Mouse (Mus musculus): ENCODE measurements around the gene Smarcb1.

Smarcb1 gene

DNA sequence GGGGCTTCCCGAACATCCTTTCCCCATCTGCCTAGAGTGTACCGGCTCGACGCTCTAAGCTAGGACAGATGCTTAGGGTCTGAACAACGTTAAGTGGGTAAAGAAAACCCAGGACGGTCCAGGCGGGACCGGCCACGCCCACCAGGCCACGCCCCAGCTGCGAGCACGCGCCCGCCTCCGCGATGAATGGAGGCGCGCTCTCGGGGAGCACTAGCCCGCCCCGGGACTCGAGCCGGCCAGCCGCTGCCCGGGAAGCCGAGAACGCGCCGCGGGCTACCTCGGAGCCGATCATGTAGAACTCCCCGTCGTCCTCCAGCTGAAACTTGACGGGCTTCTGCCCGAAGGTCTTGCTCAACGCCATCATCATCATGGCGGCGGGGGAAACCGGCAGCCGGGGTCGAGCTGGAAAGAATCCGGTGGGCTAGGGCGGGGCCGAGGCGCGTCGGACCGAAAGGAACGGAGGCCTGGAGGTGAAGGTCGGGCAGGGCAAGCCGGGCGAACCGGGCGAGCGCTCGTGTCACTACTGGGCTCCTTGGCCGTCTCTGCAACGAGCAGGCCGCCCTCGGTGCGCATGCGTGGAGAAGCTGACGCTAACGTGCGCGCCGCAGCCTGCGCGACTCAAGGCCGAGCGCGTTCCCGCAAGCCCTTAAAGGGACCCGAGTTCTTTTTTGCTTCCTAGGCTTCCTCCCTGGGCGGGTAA, at the start of gene Smarcb1:
Smarcb1 (minus strand) TSS at position 592 of the 700 bp plus-strand sequence.
- peak; percentile 96 for DNase-seq (ENCODE audit: low spot score)

DNA sequence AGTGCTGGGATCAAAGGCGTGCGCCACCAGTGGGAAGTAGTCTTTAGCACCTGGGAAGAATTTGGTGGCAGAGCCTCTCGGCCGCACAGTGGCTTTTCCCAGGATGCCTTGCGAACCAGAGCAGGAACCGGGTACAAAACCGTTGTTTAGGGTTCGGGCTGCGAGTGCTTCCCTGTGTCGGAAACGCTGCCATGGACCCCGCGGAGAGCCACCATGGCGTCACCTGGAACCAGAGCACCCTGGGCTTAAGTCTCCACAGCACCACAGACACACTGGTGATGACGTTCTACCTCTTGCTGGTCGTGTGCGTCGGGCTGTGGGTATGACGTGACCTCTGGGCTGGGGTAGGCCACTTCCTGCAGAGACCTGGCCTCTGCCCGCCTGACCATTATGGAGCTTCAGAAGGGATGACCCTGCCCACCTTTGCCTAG, 33.0 kb upstream of the Smarcb1 start, which contains the start of gene Gm5134:
Gm5134 (plus strand) TSS at position 134 of the 431 bp plus-strand sequence.
- no peak for DNase-seq (ENCODE audit: low spot score)

DNA sequence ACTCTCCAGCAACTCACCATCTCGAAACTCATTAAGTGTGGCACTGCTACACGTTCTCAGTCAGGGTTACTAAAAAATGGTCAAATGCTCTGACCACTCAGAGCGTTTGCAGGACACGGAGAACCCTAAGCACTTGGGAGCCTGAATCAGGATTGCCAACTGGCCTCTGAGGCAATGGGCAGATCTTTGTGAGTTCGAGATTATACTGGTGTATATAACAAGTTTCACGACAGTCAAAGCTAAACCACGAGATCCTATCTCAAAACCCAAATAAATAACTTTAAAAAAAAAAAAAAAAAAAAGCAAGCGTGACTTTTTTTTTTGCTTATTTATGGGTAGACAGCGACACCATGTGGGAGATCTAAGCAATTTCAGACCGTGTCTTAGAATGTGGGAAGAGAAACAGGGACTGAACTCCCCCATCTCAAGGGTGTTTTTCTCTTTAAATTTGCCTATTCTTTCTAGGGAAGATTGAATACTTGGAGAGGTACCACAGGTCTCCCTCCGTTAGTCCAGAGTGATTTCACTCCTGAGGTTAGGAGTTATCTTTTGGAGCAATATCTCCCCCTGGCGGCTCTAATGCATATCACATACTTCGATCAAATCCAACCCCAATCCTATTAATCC, 30.1 kb upstream of the Smarcb1 start:
- peak; percentile 73 for DNase-seq (ENCODE audit: low spot score)

DNA sequence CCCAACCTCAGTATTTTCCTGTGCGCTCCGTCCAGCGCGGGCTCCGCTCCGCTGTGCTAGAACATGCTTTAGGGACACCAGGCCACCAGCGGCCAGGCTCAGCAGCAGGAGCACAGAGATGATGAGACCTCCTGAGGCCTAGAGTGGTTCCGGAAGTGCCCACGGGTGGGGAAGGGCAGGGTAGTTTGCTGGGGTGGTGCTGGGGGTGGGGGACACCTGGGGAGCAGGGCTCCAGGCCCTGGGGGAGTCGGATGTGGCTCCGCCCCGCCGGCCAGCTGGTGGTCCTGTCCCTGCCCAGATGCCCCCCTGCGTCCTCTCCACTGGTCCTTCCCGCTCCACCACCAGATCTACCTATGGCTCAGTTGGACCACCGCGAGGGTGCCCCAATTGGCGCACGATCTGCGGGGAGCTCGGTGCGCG, 29.4 kb upstream of the Smarcb1 start:
- no peak for DNase-seq (ENCODE audit: low spot score)

DNA sequence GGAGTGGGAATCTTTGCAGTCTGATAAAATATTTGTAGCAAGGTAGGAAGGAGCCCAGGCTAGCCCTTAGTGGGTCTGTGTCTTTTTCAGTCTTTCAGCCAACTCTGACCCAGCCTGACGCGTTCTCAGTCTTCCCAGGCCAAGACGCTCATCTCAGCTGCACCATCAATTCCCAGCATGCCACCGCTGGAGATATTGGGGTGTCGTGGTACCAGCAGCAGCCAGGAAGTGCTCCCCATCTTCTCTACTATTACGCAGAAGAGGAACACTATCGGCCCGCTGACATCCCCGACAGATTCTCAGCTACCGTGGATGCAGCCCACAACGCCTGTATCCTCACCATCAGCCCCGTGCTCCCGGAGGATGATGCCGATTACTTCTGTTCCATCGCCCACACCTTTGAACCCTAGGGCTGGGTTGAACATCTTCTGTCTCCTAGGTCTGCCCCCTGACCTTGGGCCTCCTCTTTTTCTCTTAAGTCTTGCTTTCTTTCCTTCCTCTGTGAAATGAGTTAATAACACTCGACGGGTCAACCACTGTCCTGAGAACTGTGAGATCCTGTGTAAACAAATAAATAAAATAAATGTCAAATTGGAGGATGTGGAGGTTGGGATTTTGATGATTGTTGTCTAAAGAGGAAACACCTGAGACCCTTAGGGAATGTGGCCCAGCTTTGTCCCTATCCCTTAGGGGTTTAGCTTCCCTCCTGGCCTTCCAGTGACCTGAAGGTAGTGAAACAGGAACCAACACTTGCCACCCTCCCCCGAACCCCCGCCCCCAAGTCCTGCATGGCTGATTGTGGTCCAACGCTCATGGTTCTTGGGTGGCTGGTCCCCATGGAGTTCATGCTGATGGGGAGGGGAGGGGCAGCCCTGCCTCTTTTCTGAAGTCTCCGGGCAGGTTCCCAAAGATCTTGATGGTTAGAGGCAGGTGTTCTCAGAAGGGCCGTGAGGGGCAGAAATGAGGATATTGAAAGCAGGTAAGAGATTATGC, 27.9 kb upstream of the Smarcb1 start:
- DNase-seq (ENCODE audit: low spot score): no peak

DNA sequence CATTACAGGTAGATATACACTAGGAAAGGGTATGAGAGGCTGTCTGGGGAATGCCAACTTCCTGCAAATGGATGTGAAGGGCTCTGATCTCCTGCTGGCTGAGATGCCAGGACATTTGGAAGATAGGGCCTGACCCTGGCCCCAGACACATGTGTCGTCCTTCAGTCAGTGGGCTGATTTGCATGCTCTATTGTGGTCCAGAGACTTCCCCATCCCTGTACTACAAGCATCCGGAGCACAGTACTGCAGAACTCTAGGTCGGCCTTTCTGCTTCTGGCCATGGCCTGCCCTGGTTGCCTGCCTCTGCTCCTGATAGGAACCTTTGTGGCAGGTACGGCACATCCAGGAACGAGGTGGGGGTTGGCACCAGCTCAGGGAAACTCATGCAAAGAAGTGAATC, 26.7 kb upstream of the Smarcb1 start:
- DNase-seq (ENCODE audit: low spot score): no peak

DNA sequence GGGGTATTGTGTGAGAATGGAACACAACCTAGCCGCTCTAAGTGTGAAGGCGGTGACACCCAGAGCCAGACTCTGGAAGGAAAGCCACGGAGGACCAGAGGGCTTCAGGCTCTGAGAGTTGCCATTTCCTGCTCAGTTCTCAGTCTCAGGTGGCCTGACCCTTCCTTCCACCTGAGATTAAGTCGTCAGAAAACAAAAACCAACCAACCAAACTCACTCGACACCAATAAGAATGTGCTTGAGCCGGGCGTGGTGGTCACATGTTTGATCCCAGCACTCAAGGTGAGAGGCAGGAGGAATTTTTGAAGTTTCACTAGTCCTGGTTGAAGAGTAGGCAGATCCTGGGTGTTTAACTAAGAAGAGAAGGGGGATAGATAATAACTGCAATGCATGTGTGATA, 24.5 kb upstream of the Smarcb1 start:
- DNase-seq (ENCODE audit: low spot score): no peak

DNA sequence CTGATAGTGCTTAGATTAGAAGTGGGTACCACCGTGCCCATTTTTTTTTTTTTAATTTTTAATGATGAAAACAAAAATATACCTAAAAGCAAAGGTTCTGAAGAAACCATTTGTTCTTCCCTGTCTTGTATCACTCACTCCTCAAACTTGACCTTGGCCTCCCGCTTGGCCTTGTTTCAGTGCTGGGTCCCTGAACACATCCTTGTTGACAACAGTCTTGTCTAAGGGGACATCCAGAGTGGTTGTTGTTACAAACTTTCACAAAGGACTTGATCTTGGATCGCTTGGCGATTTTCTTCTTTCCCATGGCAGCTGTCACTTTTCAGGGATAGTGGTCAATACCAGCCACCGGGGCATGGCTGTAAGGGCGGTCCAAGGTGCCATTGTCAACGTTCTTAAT, 23.8 kb upstream of the Smarcb1 start:
- no peak for DNase-seq (ENCODE audit: low spot score)

DNA sequence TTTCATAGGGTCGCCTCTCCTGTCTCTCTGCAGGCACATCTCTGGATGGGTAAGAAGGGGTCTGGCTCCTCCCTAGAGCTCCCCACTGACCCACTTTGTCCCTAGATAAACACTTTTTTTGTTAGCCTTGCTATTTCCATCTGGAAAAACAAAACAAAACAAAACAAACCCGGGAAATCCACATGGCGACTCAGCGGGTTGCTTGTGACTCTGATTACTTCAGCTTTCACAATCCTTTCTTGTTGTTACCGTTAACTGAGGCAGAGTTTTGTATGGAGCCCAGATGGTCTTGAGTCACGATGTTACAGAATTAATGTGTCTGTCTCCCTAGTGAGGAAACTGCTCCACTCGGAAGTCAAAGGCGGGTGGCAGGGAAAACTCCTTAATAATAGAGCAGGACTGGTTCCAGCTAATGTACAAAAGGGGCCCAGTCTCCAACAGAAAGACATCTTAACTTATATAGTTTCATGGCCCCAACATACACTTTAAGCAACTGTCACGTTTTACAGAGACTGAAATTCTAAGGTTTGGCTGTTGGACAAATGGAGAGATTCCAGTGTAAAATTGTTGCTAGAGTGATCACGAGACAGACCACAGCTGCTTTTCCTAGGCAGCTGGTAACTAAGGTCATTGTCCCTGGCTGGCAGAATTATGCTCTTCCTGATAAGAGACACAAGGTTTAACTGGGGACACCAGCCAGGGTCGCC, 22.8 kb upstream of the Smarcb1 start:
- DNase-seq (ENCODE audit: low spot score): peak; percentile 53

DNA sequence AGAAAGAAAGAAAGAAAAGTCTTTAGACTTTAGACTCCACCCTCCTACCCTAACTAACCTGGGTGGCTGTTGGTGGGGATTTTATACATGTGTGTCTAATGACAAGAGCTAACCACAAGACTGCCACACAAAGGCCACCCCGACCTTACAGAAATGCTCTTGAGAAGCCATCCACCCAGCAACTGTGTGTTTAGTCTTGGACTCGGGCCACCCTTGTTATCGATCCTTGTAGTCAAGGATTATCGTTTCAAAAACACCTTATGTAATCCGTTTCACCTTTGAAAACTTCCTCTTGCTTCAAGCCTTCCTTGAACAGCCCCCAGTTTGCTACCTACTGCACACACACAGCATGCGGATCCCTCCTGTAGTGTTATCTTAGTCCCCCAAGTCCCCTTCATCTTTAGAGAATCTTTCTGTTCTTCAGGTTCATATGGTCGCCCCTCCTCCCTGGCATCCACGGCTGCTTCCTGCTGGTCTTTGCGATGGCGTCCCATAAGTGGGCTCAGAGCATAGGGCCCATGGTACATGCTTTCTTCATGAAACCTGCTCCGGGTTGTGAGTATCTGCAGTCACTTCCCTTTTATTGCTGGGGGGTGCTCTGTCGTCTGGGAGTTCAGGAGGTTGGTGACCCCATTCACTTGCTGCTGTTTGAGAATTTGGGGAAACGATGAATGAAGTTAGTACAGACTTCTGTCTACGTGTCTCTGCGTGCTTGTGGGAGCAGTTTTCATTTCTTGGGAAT, 21.5 kb upstream of the Smarcb1 start, which contains the start of gene Vpreb3:
Vpreb3 (plus strand) TSS at position 322 of the 742 bp plus-strand sequence.
- no peak for DNase-seq (ENCODE audit: low spot score)

DNA sequence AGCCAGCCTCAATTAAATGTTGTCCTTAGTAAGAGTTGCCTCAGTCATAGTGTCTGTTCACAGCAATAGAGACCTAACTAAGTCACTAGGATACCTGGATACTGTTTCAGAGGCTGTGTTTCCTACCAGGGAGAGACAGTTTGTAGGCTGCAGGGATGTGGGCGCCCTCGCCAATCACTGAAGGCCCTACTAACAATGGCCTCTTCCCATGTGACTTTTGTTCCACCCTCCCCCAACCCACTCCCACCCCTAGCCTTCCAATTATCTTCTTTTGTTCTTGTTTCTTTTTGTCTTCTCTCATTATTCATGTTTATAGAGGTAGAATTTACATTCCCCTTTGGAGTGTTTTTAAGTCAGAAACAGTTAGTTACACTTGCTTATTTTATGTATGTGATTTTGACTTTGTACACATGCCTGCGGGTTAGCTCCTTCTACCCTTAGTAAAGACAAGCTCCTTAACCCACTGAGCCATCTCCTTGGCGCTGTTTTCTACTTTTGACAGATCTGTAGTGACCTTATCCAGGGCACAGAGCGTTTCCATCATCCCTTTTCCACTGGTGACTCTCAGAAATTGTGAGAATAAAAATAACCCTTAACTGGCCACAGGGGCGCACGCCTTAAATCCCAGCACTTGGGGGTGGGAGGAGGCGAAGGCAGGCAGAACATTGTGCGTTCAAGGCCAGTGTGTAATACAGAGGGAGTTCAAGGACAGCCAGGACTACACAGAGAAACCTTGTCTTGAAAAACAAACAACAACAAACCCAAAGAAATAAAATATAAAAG, 19.8 kb upstream of the Smarcb1 start:
- no peak for DNase-seq (ENCODE audit: low spot score)

DNA sequence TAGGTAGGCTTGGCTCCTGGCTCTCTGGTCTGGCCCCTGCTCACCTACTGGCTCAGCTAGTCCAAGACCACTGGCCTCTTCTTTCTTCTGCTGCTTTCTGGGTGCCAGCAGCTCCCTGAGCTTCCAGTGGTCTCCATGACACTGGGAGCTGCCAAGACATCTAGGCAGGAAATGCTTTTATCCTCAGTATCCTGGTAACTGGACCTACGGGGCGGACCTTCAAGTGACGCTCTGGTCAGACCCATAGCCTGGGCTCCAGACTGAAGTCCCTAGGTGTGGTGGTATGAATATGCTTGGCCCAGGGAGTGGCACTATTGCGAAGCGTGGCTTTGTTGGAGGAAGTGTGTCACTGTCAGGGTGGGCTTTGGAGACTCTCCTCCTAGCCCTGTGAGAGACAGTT, 19.1 kb upstream of the Smarcb1 start, which contains the start of gene Gm867:
Gm867 (minus strand) TSS at position 153 of the 400 bp plus-strand sequence.
- DNase-seq (ENCODE audit: low spot score): no peak

DNA sequence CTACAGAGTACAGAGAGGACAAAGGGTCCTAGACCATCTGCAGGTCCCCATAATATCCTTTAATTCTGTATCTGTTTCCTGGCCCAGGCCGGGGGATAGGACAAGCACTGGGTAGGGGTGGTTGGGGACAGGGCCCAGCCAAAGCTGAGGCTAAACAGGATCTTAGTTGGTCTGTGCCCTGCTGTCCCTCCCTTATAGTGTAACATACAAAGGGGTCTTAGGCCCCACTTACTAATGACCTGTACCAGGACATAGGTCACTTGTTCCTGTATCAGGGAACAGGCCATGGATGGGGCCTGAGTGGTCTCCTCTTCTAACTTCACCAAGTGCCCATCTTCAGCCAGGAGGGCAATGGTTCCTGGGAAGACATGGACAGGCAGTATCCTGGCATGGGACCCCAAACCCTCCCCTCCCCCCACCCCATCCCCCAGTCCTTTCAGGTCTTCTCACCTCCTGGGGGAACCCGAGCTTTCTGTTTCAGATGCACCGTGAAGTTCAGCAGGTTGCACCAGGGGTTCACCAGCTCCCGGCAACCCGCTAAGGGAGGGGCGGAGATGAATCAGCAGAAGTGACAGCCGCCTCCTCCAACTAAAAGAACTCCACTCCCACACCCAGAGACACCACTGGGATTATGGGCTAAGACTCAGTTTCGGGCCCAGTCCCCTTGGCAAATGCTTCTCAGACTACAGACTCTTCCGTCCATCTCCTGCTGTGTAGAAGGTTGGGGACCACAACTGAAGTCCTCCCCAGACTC, 18.2 kb upstream of the Smarcb1 start:
- no peak for DNase-seq (ENCODE audit: low spot score)

DNA sequence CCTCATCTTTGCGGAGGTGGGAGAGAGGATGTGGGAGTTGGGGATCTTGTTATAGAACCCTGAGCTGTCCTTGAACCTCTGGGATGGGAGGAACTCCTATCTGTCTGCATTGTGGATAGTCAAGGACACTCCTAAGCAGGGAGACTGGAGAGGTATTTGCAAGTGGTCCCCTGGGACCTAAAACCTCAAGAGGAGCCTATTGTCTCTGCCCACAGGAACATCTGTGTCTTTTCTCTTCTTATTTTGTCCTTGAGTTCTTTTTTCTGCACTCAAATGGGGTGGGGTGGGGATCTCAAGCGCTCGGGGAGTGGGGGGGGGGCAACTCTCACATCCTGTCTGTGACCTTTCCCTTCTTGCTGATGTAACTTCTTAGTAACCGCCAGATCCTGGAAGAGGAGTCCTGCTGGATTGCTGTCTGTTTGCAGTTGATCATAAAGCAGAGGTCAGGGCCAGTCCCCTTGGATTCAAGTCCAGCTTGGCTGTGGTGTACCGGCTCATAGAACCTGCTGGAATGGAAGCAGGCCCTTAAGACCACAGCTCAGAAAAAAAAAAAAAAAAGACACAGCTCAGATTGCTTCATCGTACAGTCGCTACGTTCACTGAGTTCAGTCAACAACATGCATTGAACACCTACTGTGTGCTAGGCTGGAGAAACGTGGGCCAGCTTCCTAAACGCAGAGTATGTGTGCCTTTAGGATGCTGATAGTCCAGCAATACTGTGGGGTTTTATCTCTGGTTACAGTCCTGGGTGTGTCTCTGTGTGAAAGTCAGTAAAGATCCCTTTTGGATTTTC, 16.6 kb upstream of the Smarcb1 start:
- peak; percentile 81 for DNase-seq (ENCODE audit: low spot score)

DNA sequence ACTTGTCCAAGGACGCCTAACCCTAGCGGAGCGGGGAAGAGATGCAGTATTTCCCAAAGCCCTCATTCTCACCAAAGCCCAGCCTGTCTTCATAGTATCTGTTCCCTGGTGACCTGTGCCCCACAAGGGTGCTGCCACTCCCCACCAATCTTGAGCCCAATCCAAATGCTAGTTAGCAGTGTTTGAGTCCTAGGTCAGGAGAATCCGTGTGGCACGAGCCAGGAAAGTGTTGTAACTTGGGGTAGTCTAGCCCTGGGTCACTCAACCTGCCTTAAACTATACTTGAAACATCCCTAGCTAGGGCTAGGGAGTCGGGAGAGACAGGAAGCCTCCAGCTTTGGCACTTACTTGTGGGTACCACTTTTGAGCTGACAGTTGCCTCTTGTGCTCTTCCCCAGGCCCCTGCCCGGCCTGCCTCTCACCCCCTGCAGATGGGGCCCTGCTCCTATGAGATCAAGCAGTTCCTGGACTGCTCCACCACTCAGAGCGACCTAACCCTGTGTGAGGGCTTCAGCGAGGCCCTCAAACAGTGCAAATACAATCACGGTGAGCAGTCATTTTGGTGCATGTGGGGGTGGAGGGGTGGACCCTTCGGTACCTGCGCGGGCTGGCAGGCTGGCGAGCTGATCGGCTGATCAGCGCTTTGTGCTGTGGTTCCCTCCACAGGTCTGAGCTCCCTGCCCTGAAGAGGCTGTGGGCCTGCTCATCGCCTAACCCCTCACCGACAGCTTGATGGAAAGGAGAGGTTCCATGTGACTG, 15.7 kb upstream of the Smarcb1 start:
- peak; percentile 26 for DNase-seq (ENCODE audit: low spot score)

DNA sequence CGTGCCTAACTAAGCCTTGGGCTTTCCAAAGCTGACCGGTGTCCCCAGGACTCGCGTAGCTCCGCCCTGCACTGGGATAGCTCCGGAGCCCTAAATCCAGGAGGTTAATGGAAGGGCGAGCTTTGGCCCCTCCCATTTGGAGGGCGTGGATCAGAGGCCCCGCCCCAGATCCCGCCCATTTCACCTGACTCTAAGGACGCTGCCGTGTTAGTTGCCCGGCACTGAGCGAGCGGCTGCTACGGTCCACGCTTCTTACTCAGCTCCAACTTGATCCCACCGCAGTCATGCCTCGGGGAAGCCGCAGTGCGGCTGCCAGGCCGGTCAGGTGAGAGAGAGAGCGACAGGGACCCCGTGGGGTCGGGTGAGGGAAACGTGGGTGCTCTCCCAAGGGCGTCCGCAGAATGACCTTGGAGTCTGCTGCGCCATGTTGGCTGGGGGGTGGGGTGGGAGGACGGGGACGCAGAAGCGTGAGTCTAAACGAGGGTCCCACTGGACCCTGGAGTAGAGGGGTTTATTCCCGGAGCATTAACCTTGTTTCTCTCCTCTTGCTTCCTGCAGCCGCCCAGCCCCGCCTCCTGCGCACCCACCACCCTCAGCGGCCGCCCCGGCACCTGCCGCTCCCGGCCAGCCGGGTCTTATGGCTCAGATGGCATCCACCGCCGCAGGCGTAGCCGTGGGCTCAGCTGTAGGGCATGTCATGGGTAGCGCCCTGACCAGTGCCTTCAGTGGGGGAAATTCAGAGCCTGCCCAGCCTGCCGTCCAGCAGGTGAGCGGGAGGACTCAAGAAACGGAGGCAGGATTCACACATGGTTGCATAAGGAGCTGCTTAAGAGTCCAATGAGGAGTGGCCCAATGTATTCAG, 14.5 kb upstream of the Smarcb1 start, which contains the start of gene Mmp11:
Mmp11 (minus strand) TSS at position 817 of the 862 bp plus-strand sequence.
- DNase-seq (ENCODE audit: low spot score): peak; percentile 88

DNA sequence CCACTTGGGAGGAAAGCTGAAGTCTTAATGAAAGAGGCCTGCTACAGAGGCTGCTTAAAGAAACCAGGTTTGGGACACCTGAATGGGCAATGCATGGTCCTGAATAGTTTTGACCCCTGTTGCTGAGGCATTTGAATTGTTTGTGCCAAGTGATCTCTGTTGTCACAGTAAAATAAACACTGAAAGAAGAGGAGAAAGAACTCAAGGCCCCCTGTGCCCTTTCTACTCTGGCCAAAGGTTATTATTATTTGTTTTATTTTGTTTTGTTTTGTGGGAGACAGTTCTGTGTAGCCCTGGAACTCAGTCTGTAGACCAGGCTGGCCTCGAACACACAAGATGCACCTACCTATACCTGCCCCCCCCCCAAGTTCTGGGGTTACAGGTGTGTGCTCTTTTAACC, 13.6 kb upstream of the Smarcb1 start:
- no peak for DNase-seq (ENCODE audit: low spot score)
